Mouse (Mus musculus) ovary, adult 10 weeks (tissue): ENCODE measurements around the gene Ccl6. TPM values are rescaled to one million over a fixed set of nuclear protein-coding genes. Genes with fewer than 3 reads are reported as not detected.

Source experiments
- polyA plus RNA-seq: library from polyadenylated mRNA; stranded (reverse); fragments of 350-450 nt; fragmentation: Illumina TruSeq; extraction: RNeasy Lipid Tissue Mini Kit (QIAGEN cat#74804); gene quantifications from one replicate; pipeline ENCODE4 v1.2.3, GENCODE M21; 2014

The Ccl6 gene
- 50.4 TPM for polyA plus RNA-seq

GRCm38 (mm10) chr11:83592853-83593252, at the start of gene Ccl6:
TSS of gene Ccl6 (minus strand) at chr11:83593087.

GRCm38 (mm10) chr11:83578186-83578760, 14.6 kb downstream of the Ccl6 start, which contains the start of gene Ccl9:
TSS of gene Ccl9 (minus strand) at chr11:83578636.

Other genes starting within 250 kb of the Ccl6 start
- not detected for gene Rasl10b, start 183.9 kb downstream of the Ccl6 start, polyA plus RNA-seq
- gene Gas2l2, start 163.6 kb downstream of the Ccl6 start, polyA plus RNA-seq: not detected
- gene 1700020L24Rik, start 155.4 kb downstream of the Ccl6 start, polyA plus RNA-seq: not detected
- gene Mmp28, start 130.0 kb downstream of the Ccl6 start, polyA plus RNA-seq: 0.63 TPM
- 154 TPM for gene Taf15, start 120.0 kb downstream of the Ccl6 start, polyA plus RNA-seq
- gene Heatr9, start 70.9 kb downstream of the Ccl6 start, polyA plus RNA-seq: not detected
- gene Ccl5, start 62.6 kb downstream of the Ccl6 start, polyA plus RNA-seq: 2.0 TPM
- 11.3 TPM for gene Ccl9, start 14.5 kb downstream of the Ccl6 start, polyA plus RNA-seq
- not detected for gene Rpl9-ps1, start 52.5 kb upstream of the Ccl6 start, polyA plus RNA-seq
- 2.3 TPM for gene Ccl3, start 56.3 kb upstream of the Ccl6 start, polyA plus RNA-seq
- not detected for gene Ccl4, start 69.5 kb upstream of the Ccl6 start, polyA plus RNA-seq
- 30.3 TPM for gene Wfdc17, start 110.9 kb upstream of the Ccl6 start, polyA plus RNA-seq
- gene Wfdc18, start 115.9 kb upstream of the Ccl6 start, polyA plus RNA-seq: 4.9 TPM
- gene Wfdc21, start 153.9 kb upstream of the Ccl6 start, polyA plus RNA-seq: not detected
- gene Heatr6, start 160.6 kb upstream of the Ccl6 start, polyA plus RNA-seq: 4.9 TPM